Mouse (Mus musculus) ovary, postnatal 14 days (tissue): Measurements from ENCODE around the gene Gm21988.

Experiments used
- DNase-seq: peaks from one replicate; pipeline ENCODE4 v3.0.0; 2022; ENCODE audit warnings: low spot score

The Gm21988 gene

GRCm38 (mm10) chr11:70239541-70240279 is at the start of gene Gm21988, which contains the start of gene Rnasek:
Gene Gm21988, minus strand, starts transcription at chr11:70239830.
Gene Rnasek, minus strand, starts transcription at chr11:70239842.
- peak; percentile 61 for DNase-seq

DNA sequence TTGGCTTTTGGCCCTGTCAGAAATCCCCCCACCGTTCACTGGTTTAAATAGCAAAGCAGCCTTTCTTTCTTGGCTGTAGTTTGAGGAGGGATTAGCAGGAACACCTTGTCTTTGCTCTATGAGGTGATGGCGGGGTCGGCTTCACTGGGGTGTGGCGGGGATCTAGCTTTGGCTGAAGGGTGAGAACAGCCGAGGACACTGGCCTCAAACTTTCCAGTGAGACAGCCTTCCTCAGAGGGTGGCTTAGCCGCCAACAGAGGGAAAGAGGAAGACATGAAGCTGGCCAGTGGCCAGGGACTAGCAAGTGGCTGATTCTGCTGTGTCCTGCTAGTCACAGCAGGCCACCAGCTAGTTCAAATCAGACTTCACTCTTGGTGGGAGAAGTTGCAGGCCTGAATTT is 49.6 kb upstream of the Gm21988 start:
- no peak for DNase-seq

DNA sequence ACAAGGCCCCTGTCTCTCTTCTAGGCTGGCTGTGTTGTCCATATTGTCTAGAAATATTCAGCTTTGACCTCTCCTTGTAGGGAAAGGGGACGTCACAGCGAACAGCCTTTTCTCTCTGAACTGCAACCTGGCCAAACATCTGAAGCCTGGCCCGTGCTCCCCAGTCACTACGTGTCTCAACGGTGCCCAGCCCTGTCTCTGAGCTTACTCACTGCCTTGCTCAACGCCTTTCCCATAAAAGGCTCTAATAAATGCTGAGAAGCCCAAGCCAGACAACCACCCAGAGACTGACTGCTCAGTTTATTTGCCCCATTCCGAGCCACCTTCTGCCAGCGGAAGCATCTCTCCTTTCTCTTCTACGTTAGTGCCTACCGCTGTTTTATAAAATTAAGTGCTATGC is 48.5 kb upstream of the Gm21988 start:
- DNase-seq = no peak

GRCm38 (mm10) chr11:70285686-70286085 is 46.1 kb upstream of the Gm21988 start:
- no peak for DNase-seq

GRCm38 (mm10) chr11:70284757-70285156 is 45.1 kb upstream of the Gm21988 start:
- DNase-seq = no peak

DNA sequence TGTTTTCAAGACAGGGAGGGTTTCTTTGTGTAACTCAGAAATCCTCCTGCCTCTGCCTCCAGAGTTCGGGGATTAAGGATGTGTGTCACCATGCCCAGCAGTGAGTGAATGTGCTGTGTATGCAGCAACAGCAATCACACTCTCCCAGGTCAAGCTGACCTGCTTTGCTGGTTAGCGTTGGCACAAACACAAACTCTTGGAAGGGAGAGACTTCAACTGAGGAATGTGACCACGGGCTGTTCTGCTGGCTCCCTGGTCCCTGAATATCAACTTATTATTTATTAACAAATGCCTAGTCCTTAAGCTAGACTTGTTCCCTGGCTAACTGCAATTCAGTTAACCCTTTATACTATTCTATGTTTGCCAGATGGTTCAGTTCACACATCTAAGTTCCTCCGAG is 44.0 kb upstream of the Gm21988 start:
- DNase-seq = no peak

DNA sequence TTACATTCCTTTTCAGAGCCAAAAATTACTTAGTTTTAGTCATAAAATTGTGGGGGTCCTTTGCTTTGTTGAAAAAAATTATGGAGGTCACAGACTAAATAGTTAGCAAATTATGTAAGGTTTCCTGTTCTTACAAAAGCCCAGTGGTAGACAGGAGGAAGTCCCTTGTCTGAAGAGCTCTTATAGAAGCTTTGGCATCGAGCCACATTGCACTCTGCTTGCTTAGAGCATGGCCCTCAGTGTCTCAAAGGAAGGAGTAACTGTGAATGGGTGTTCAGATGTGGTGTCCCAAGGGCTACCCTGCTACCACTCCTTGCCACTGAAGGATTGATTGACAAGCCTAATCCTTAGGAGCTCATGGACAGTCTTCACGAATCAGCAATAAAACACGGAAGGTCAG is 40.8 kb upstream of the Gm21988 start:
- DNase-seq = no peak

GRCm38 (mm10) chr11:70278961-70279360 is 39.3 kb upstream of the Gm21988 start:
- no peak for DNase-seq

DNA sequence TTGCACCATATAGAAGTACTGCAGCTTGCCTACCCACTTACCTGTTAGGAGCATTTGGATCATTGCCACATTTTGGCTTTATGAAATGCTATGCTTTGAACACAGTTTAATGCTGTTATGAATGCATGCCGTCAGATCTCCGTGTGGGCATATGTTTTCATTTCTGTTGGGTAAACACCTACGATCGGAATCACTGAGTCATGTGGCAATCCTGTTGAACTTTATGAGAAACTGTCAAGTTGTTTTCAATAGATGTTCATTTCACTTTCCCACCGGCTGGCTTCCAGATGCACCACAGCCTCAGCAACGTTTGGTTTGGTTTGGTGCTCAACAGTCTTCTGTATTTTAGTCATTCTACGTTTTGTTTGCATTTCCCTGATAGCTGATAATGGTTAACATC is 32.0 kb upstream of the Gm21988 start:
- DNase-seq = no peak

DNA sequence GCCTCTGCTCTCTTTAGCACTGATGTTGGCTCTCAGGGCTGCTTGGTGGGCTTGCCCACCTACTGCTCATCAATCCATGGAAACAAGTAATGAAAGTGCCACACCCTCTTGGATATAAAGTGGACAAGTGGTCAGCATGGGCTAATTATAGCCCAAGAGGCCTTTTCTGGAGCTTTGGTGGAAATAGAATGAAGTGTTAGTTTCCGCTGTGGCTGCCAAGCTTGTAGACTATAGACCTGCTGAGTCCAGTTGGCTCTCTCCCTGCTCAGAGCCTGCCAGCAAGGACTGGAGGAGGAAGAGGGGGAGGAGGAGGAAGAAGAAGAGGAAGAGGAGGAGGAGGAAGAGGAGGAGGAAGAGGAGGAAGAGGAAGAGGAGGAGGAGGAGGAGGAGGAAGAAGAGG is 26.8 kb upstream of the Gm21988 start:
- DNase-seq = no peak

GRCm38 (mm10) chr11:70265819-70266218 is 26.2 kb upstream of the Gm21988 start:
- no peak for DNase-seq

- no peak for DNase-seq
These were observed 25.6 kb upstream of the Gm21988 start for GRCm38 (mm10) chr11:70265252-70265651.

DNA sequence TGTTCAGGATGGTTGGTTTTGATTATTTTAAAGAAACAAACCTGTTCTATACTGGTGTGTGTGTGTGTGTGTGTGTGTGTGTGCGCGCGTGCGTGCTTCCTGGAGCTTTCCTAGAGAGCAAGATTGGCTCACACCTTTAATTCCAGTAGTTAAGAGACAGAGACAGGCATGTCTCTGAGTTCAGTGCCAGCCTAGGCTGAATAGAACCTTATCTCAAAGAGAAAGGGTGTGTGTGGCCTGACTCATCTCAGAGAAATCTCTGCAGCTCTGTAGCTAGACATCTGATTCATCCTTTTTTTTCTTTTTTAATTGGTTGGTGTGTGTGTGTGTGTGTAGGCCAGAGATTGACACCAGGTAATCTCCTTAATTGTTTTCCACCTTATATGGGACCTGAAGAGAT is 19.4 kb upstream of the Gm21988 start:
- DNase-seq = no peak

GRCm38 (mm10) chr11:70254931-70255531 is 15.4 kb upstream of the Gm21988 start, which contains the start of gene Alox12:
Gene Alox12, minus strand, starts transcription at chr11:70255353.
- DNase-seq = no peak

DNA sequence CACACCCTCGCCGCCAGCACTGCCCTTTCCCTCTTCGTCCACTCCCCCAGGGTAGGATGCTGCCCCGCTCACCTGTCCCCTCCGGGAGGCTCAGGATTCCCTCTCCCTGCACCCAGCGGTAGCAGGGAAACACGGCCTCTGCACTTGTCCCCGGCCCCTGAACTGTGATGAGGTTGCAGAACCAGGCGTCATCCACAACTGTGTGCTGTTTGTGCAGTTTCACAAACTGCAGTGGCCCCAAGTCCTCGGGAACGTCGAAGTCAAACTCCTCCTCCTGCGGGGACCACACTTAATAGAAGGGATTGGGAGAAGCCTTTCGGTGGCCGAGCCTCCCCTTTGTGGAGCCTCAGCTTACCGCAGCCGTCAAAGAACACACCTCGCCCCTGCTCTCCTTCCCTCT is 14.7 kb upstream of the Gm21988 start:
- DNase-seq = no peak

DNA sequence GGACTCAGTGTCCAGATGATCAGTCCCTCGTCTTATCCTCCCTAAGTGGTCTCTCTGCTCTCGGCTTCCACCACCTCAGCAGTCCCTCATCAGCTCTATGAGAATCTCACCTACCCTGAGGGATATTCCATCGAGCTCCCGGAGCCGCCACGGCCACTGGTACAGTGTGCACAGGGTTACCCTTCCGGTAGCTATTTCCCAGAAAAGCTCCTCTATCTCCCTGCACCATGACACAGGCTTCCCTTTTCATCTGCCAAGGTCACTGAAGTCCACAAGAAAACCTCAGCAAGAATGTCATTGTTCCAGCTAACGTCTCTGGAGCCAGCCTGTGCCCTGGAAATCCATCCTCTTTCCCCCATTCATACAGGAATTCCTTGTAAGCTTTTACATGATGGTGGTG is 12.2 kb upstream of the Gm21988 start:
- no peak for DNase-seq

- DNase-seq = no peak
These were observed 10.5 kb upstream of the Gm21988 start for GRCm38 (mm10) chr11:70250150-70250549.

- DNase-seq = peak; percentile 76
These were observed 7.7 kb upstream of the Gm21988 start for GRCm38 (mm10) chr11:70247136-70247845.

DNA sequence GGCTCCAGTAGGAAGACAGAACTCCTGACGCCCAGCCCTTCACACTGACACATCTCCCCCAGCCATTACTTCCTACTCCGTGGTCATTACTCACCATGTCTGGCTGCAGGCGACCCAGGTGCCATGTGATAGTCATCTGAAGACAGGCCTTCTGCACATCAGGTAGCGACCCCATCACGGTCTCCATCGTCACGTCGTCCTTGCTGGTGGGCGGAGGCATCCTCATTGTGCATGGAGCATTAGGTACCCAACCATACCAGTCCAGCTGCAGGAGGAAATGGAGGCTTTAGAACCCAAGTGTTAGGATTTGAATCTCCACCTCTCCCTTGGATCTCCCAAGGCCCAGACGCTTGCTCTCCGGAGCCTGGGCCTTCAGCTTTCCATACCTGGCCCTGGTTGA is 3.0 kb upstream of the Gm21988 start:
- no peak for DNase-seq

DNA sequence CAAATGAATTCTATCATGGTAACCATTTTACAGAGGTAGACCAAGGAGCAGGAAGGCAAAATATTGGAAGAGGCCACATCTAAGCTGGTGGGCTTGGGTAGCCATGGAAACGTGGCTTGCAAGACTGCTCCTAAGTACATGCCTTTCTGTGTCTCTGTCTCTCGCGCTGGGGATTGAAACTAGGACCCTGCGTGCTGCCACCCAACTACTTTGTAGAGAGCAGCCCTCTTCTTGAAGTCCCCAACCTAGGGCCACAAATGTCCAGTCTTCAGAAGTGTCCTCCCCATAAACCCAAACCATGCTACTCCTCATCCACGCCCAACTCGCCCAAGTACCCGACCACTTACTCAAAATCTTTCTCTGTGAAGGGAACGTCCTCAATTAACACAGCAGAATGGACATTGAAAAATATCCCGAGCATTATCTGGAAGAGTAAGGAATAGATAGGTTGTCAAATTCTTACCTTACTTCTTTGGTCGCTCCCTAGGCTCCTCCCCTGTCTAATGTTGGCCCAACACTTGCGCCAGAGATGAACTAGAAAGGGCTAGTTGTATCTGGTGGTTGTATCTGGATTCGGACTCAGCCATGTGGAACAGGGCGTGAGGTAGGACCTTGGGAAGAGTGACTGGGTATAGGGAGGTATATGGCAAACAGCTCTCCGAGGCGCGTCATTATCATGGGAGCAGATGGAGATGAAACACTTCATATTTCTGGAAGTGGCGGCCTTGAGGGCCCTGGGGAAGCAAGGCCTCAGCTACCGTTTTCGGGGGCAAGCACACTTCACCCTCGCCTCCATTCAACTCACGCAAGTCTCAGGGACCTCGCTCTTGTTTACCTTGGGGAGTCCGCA is 814 bp downstream of the Gm21988 start:
- DNase-seq = no peak

- peak; percentile 96 for DNase-seq
These were observed 2.0 kb downstream of the Gm21988 start, which contains the start of gene 0610010K14Rik for GRCm38 (mm10) chr11:70237457-70238167. Gene 0610010K14Rik, minus strand, starts transcription at chr11:70237914.
